Mouse (Mus musculus): ENCODE data around the gene Ccr6.

DNA sequence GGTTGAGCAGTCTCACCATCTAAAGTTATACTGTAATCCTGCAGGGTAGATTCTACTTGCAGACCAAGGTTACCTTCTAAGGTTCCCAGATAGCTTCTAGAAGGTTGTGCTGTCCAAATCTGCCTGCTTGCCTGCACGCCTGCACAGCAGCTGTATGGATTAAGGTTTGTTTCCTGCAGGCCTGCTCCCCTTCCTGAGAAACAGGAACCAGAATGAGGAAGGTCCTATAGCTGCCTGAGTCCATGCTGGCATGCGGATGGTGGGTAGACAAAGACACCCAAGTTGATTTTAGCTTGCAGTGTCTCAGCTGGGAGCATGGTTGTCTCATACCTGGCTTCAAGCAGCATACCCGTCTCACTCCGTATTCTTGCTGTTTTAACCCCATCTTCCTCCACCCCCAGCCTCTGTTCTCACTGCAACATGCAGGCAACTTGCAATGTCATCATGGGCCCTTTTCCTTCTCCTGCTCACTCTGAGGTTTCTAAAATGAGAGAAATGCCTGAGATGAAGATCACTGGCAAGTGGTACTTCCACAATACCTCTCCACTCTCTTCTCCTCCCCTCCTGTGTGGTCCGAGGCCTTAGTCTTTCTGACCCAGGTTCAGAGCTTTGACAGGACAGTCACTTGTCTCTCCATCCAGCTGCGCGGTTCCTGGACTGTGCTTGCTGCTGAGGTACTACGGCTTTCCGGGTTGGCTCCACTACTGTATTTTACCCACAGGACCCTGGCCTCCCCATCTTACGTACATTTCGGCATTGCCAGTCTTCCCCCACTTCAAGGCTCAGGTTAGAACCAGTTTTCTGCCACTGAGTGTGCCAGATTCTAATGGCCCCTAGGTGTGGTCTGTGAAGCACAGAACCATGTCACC is 36.5 kb upstream of the Ccr6 start:
- no peak for TF ChIP-seq CTCF (conservative IDR thresholded peaks at IDR 0.05 in 1 of 2, IDR thresholded peaks at IDR 0.05 in 1 of 2; ENCODE audit: low read depth in 2 of 2, low read length in 2 of 2)
- no peak for TF ChIP-seq TCF12 (IDR thresholded peaks at IDR 0.05; ENCODE audit: low read depth, low read length)
- no peak for TF ChIP-seq ETS1 (conservative IDR thresholded peaks at IDR 0.05; ENCODE audit: low read depth, low read length)
- TF ChIP-seq RAD21 (IDR thresholded peaks at IDR 0.05; ENCODE audit: low read depth, low read length): no peak
- TF ChIP-seq EP300 (IDR thresholded peaks at IDR 0.05; ENCODE audit: low read length): no peak
- no peak for TF ChIP-seq POLR2A (IDR thresholded peaks at IDR 0.05; ENCODE audit: low read depth, low read length)
- TF ChIP-seq CHD1 (IDR thresholded peaks at IDR 0.05; ENCODE audit: low read depth, low read length): no peak
- TF ChIP-seq CHD2 (IDR thresholded peaks at IDR 0.05; ENCODE audit: low read length): no peak
- no peak for TF ChIP-seq MAFK (IDR thresholded peaks at IDR 0.05; ENCODE audit: insufficient replicate concordance, low read length)

Data from CH12.LX (cell line).